Mouse (Mus musculus) spleen, postnatal 4 days (tissue): Measurements from ENCODE around the gene Zfp273.
"Not testable (repeated sequence)": the region's sequence is repeated elsewhere in the genome, so short reads cannot be mapped to it uniquely, and the experiment has no call there.

Experiments
- DNase-seq, 2 experiments: peaks; one replicate each; pipeline ENCODE4 v3.0.0; 2022; ENCODE audit warnings: low spot score in 2 of 2

Zfp273 gene

GRCm38 (mm10) chr13:67867899-67868298 is 54.4 kb downstream of the Zfp273 start:
- DNase-seq, result no peak

DNA sequence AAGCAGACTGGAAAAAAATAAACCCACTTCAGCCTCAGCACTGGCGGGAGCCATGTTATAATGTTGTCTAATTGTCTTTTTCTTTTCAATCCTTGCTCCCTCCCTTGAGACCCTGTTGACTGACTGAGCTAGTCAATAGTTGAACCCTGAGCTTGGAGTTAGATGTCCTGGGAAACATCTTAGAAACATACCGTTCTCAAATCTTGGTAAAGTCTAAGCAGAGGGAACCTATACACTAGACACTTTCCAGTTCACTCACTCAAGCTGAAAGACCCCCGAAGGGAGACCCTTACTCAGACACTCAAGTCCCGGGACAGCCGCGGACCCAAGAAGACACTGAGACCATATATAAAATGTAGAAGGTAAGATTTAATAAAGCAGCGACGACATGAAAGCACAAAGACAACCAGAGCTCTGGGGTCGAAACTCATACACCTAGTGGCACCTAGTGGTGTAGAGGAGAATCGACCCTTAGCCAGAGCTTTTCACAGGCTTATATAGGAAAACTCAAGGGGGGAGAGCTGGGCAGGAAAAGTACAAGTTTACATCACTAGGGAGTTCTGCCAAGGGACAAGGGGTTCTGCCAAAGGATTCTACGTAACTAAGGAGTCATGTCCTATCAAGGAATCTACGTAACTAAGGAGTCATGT is 62.6 kb downstream of the Zfp273 start:
- DNase-seq, result not testable (repeated sequence)
